Mouse (Mus musculus): ENCODE measurements at regions not wholly inside any gene's neighbourhood (a gene's known extent, or its start where the extent isn't known, plus 50 kb on each side); places are given as distances from the start of the nearest gene placed in this dataset.

GRCm38 (mm10) chr16:62537730-62538479 lies 248.7 kb downstream of the Nsun3 start:
- no peak overlapping the region for H3K4me2 ChIP-seq (ENCODE audit: insufficient read depth, low read depth, poor library complexity, severe bottlenecking)
- H3K9ac ChIP-seq (ENCODE audit: insufficient read depth, low read depth) = no peak overlapping the region
- DNase-seq (ENCODE audit: extremely low read depth) = no peak
- dilution Hi-C loops (cut with MboI; ENCODE audit: extremely low pct_ligation_motif_present, extremely low pct_unique_long_range_greater_than_20kb, low sequenced_read_pairs) (no loop called here), in situ Hi-C loops (cut with MboI; ENCODE audit: low pct_ligation_motif_present, low pct_unique_long_range_greater_than_20kb, low sequenced_read_pairs) (no loop called here)
- H3K9me3 ChIP-seq (replicated peaks; ENCODE audit: low read length) = no peaks in the 10 kb centered on the region
- no peak for TF ChIP-seq POLR2AphosphoS2 (IDR thresholded peaks at IDR 0.05; ENCODE audit: low read depth, low read length)
- no peak for TF ChIP-seq CHD2 (IDR thresholded peaks at IDR 0.05; ENCODE audit: low read length)
- TF ChIP-seq KAT2A (IDR thresholded peaks at IDR 0.05; ENCODE audit: insufficient replicate concordance, low read length) = no peak
- no peak for TF ChIP-seq ETS1 (conservative IDR thresholded peaks at IDR 0.05; ENCODE audit: low read depth, low read length)
- no peak for TF ChIP-seq ELF1 (IDR thresholded peaks at IDR 0.05; ENCODE audit: low read depth, low read length)
- TF ChIP-seq UBTF (IDR thresholded peaks at IDR 0.05; ENCODE audit: low read depth, low read length) = no peak
- TF ChIP-seq SIN3A (IDR thresholded peaks at IDR 0.05; ENCODE audit: low read length) = no peak
- TF ChIP-seq ZC3H11A (IDR thresholded peaks at IDR 0.05; ENCODE audit: low read depth, low read length) = no peak
- TF ChIP-seq MYC (IDR thresholded peaks at IDR 0.05; ENCODE audit: low read depth, low read length) = no peak
- TF ChIP-seq NRF1 (IDR thresholded peaks at IDR 0.05; ENCODE audit: low read depth, low read length) = no peak
- TF ChIP-seq MXI1 (IDR thresholded peaks at IDR 0.05; ENCODE audit: low read depth, low read length) = no peak
- TF ChIP-seq HCFC1 (IDR thresholded peaks at IDR 0.05; ENCODE audit: low read depth, low read length) = no peak
- TF ChIP-seq E2F4 (IDR thresholded peaks at IDR 0.05; ENCODE audit: insufficient replicate concordance, low read depth, low read length) = no peak
- TF ChIP-seq BHLHE40 (IDR thresholded peaks at IDR 0.05; ENCODE audit: low read depth, low read length) = no peak
- no peak overlapping the region for H3K27ac ChIP-seq (ENCODE audit: insufficient read depth, low read depth)
- no peak overlapping the region for H3K4me3 ChIP-seq (replicated peaks in 1 of 3; ENCODE audit: low read depth in 2 of 3, low read length in 2 of 3, poor library complexity in 1 of 3)
- H3K4me1 ChIP-seq (ENCODE audit: control insufficient read depth in 1 of 2, insufficient read depth in 2 of 2) = no peaks in the 10 kb centered on the region
- no peaks in the 10 kb centered on the region for H3K36me3 ChIP-seq (replicated peaks in 1 of 2; ENCODE audit: control insufficient read depth in 1 of 2, insufficient read depth in 1 of 2, low read length in 1 of 2)
- H3K79me2 ChIP-seq (replicated peaks; ENCODE audit: control insufficient read depth, extremely low read depth, insufficient read depth, poor library complexity, severe bottlenecking) = no peaks in the 10 kb centered on the region
- H3K27me3 ChIP-seq (replicated peaks) = peaks cover 2% of the 10 kb centered on the region

DNA sequence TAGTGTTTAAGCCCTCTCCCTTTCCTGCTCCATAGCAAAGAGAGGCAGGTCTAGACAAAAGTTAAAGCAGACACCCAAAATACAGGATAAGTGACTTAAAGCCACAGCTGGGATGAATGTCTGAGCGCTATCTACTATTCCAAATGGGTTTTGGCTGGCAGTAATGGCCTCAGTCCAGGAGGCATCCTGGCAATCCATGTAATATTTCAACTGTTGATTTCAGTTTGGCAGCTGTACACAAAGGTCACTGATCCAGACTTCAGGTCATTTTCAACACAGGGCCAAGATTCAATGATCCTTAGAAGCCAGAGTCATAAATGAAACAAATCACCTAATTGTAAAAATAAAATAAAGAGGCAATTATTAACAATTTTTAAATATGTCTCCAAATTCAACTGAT lies 277.3 kb downstream of the Nsun3 start:
- Histone ChIP-seq H3K9me3 (replicated peaks; ENCODE audit: low read length) (no peaks in the 10 kb centered on the region), H3K79me2 (replicated peaks; ENCODE audit: control insufficient read depth, extremely low read depth, insufficient read depth, poor library complexity, severe bottlenecking) (no peaks in the 10 kb centered on the region), H3K4me1 (ENCODE audit: control insufficient read depth in 1 of 2, insufficient read depth in 2 of 2) (no peaks in the 10 kb centered on the region), H3K4me2 (ENCODE audit: insufficient read depth, low read depth, poor library complexity, severe bottlenecking) (no peak overlapping the region), H3K36me3 (replicated peaks in 1 of 2; ENCODE audit: control insufficient read depth in 1 of 2, insufficient read depth in 1 of 2, low read length in 1 of 2) (no peaks in the 10 kb centered on the region), H3K27me3 (replicated peaks) (no peaks in the 10 kb centered on the region), H3K4me3 (replicated peaks in 1 of 3; ENCODE audit: low read depth in 2 of 3, low read length in 2 of 3, poor library complexity in 1 of 3) (no peak overlapping the region), H3K9ac (ENCODE audit: insufficient read depth, low read depth) (no peak overlapping the region), H3K27ac (ENCODE audit: insufficient read depth, low read depth) (no peak overlapping the region)
- TF ChIP-seq TCF12 (IDR thresholded peaks at IDR 0.05; ENCODE audit: low read depth, low read length) (no peak), CTCF (conservative IDR thresholded peaks at IDR 0.05 in 1 of 2, IDR thresholded peaks at IDR 0.05 in 1 of 2; ENCODE audit: low read depth in 2 of 2, low read length in 2 of 2) (no peak), RAD21 (IDR thresholded peaks at IDR 0.05; ENCODE audit: low read depth, low read length) (no peak), NRF1 (IDR thresholded peaks at IDR 0.05; ENCODE audit: low read depth, low read length) (no peak), NELFE (IDR thresholded peaks at IDR 0.05; ENCODE audit: low read depth, low read length) (no peak), EP300 (IDR thresholded peaks at IDR 0.05; ENCODE audit: low read length) (no peak), CHD2 (IDR thresholded peaks at IDR 0.05; ENCODE audit: low read length) (no peak), SIN3A (IDR thresholded peaks at IDR 0.05; ENCODE audit: low read length) (no peak), HCFC1 (IDR thresholded peaks at IDR 0.05; ENCODE audit: low read depth, low read length) (no peak), IRF4 (IDR thresholded peaks at IDR 0.05; ENCODE audit: low read depth, low read length) (no peak), RCOR1 (conservative IDR thresholded peaks at IDR 0.05; ENCODE audit: low read depth, low read length) (no peak)
- in situ Hi-C loops (cut with MboI; ENCODE audit: low pct_ligation_motif_present, low pct_unique_long_range_greater_than_20kb, low sequenced_read_pairs) = loop anchor here (25.0 kb wide), 2 partner anchors 253 to 328 kb away; partner anchors contain the start of gene Arl13b
- dilution Hi-C loops (cut with MboI; ENCODE audit: extremely low pct_ligation_motif_present, extremely low pct_unique_long_range_greater_than_20kb, low sequenced_read_pairs) = no loop called here
- DNase-seq (ENCODE audit: extremely low read depth) = no peak
